Mouse (Mus musculus) inflammation-experienced regulatory T-cells, adult 16 weeks (primary cell): ENCODE measurements around the gene Incenp. TPM values are rescaled to one million over a fixed set of nuclear protein-coding genes. Genes with fewer than 3 reads are reported as not detected.

ENCODE experiments used
- polyA plus RNA-seq: library from polyadenylated mRNA; unstranded; fragments of 100-300 nt; shearing (Covaris generic); gene quantifications from one replicate; pipeline ENCODE4 v1.2.1, GENCODE M21; 2017

Gene Incenp
- 58.2 TPM for polyA plus RNA-seq

GRCm38 (mm10) chr19:9899072-9899779 lies at the start of gene Incenp:
Incenp (minus strand) TSS chr19:9899551.

GRCm38 (mm10) chr19:9847262-9847661 lies 52.1 kb downstream of the Incenp start, which contains the start of gene Scgb2a2:
Scgb2a2 (plus strand) TSS chr19:9847562.

Other genes with a start within 250 kb of the Incenp start
- gene Scgb2a2, start 52.0 kb downstream of the Incenp start, polyA plus RNA-seq, result not detected
- 2,424 TPM for gene Fth1, start 81.0 kb upstream of the Incenp start, polyA plus RNA-seq
- 0.28 TPM for gene Best1, start 102.1 kb upstream of the Incenp start, polyA plus RNA-seq
- gene Rab3il1, start 102.1 kb upstream of the Incenp start, polyA plus RNA-seq, result 0.96 TPM
- not detected for gene Fads3, start 142.0 kb upstream of the Incenp start, polyA plus RNA-seq
- 0.12 TPM for gene Fads2, start 202.2 kb upstream of the Incenp start, polyA plus RNA-seq